Comparison of ENCODE assay signal across 9 mouse cellular contexts in genomic region chr16:49856661-49857060, GRCm38 (mm10). TPM values are rescaled to one million over a fixed set of nuclear protein-coding genes. Genes with fewer than 3 reads are reported as not detected.
DNase-seq lines count a peak whose midpoint lies in the region; ATAC-seq and TF ChIP-seq lines count a peak whose summit lies in the region.
"Had no signal": no experiment of that assay in that cellular context is flagged by ENCODE, and none has a peak within 500 bp of the region (broad histone marks: within the 10 kb centered on the region; RNA-seq: fewer than 3 reads in every experiment).

No protein-coding gene starts in this region.

- peak overlapping the region; percentile 99; the same call in 1 of the 2 replicates for H3K27ac ChIP-seq in kidney, embryonic 16.5 days (ENCODE audit: low read length)
- peak overlapping the region; percentile 98; the same call in 1 of the 2 replicates for H3K27ac ChIP-seq in hindbrain, embryonic 14.5 days
- peak overlapping the region; percentile 98 for H3K27ac ChIP-seq in midbrain, embryonic 15.5 days

- H3K4me2 ChIP-seq in kidney, embryonic 16.5 days (replicated peaks; ENCODE audit: low read depth, low read length): peak overlapping the region; percentile 56
- peak overlapping the region; percentile 82 for H3K4me2 ChIP-seq in hindbrain, embryonic 14.5 days (replicated peaks)
- H3K4me2 ChIP-seq in midbrain, embryonic 15.5 days: peak overlapping the region; percentile 57

- 22% methylated on average over 8 of the region's 8 CpGs for WGBS in kidney, embryonic 16.5 days
- 21% methylated on average over 8 of the region's 8 CpGs for WGBS in hindbrain, embryonic 14.5 days
- 18% methylated on average over 8 of the region's 8 CpGs for WGBS in midbrain, embryonic 15.5 days

- peaks cover 17% of the 10 kb centered on the region for H3K4me1 ChIP-seq in kidney, embryonic 16.5 days (ENCODE audit: insufficient read depth, low read length)
- peaks cover 27% of the 10 kb centered on the region for H3K4me1 ChIP-seq in hindbrain, embryonic 14.5 days (replicated peaks; ENCODE audit: control insufficient read depth, insufficient read depth, low read length)
- H3K4me1 ChIP-seq in midbrain, embryonic 15.5 days: peaks cover 8% of the 10 kb centered on the region; the same call in 1 of the 2 replicates

- no peaks in the 10 kb centered on the region for H3K9me3 ChIP-seq in kidney, embryonic 16.5 days (ENCODE audit: low read length)
- H3K9me3 ChIP-seq in hindbrain, embryonic 14.5 days (ENCODE audit: control insufficient read depth, low read length): no peaks in the 10 kb centered on the region
- H3K9me3 ChIP-seq in midbrain, embryonic 15.5 days: no peaks in the 10 kb centered on the region

- H3K27me3 ChIP-seq in kidney, embryonic 16.5 days (ENCODE audit: insufficient read depth, low read length): no peaks in the 10 kb centered on the region
- no peaks in the 10 kb centered on the region for H3K27me3 ChIP-seq in hindbrain, embryonic 14.5 days (ENCODE audit: control insufficient read depth, insufficient read depth, low read length)
- no peaks in the 10 kb centered on the region for H3K27me3 ChIP-seq in midbrain, embryonic 15.5 days (replicated peaks)

- H3K36me3 ChIP-seq in kidney, embryonic 16.5 days (ENCODE audit: insufficient read depth, low read length): no peaks in the 10 kb centered on the region
- no peaks in the 10 kb centered on the region for H3K36me3 ChIP-seq in hindbrain, embryonic 14.5 days (replicated peaks; ENCODE audit: control insufficient read depth, insufficient read depth)
- no peaks in the 10 kb centered on the region for H3K36me3 ChIP-seq in midbrain, embryonic 15.5 days (replicated peaks)

- H3K9ac ChIP-seq in kidney, embryonic 16.5 days (replicated peaks; ENCODE audit: low read length): peak overlapping the region; percentile 91
- peak overlapping the region; percentile 96 for H3K9ac ChIP-seq in hindbrain, embryonic 14.5 days
- H3K9ac ChIP-seq in midbrain, embryonic 15.5 days: peak overlapping the region; percentile 94

- no peak for TF ChIP-seq POLR2A in brain, embryonic 14.5 days (IDR thresholded peaks at IDR 0.05; ENCODE audit: borderline replicate concordance, extremely low read depth, insufficient read depth, insufficient read length, poor library complexity, severe bottlenecking)

- ATAC-seq in kidney, embryonic 16.5 days (ENCODE audit: low FRiP score, low TSS enrichment): no peak
- no peak for ATAC-seq in hindbrain, embryonic 14.5 days (ENCODE audit: low FRiP score)
- no peak for ATAC-seq in midbrain, embryonic 15.5 days (replicated peaks)

- TF ChIP-seq CTCF in brain, embryonic 14.5 days (IDR thresholded peaks at IDR 0.05; ENCODE audit: borderline replicate concordance, extremely low read depth, insufficient read depth, insufficient read length): no peak

- no peak for DNase-seq in kidney, postnatal 36 days
- DNase-seq in brain, embryonic 14.5 days (ENCODE audit: low read depth): peak; percentile 37
- no peak for DNase-seq in hindbrain, embryonic 14.5 days (ENCODE audit: low spot score)
- DNase-seq in cerebellum, adult 9-11 months: no peak
- no peak for DNase-seq in ovary, postnatal 14 days (ENCODE audit: low spot score)
- DNase-seq in adrenal gland, postnatal 4 days (ENCODE audit: low spot score in 2 of 2): no peak
- DNase-seq: kidney, postnatal 25 days had no signal

- H3K4me3 ChIP-seq in kidney, embryonic 16.5 days (ENCODE audit: low read length): peak overlapping the region; percentile 90
- peak overlapping the region; percentile 92 for H3K4me3 ChIP-seq in hindbrain, embryonic 14.5 days (replicated peaks; ENCODE audit: low read length)
- peak overlapping the region; percentile 95 for H3K4me3 ChIP-seq in midbrain, embryonic 15.5 days

RNA-seq across cellular contexts. Expression of gene Cd47, which starts 56.3 kb away (rescaled TPM):
- polyA plus RNA-seq in kidney, embryonic 16.5 days (2015; fragmentation: Nextera tagmentation; extraction: Ambion mirVana): 75.2 and 78.0 TPM in 2 replicates
- polyA plus RNA-seq in brain, embryonic 14.5 days (2012; rRNA removed): 49.4 and 58.5 TPM in 2 replicates
- polyA plus RNA-seq in hindbrain, embryonic 14.5 days (2014; fragmentation: Nextera tagmentation; extraction: Ambion mirVana): 152 and 167 TPM in 2 replicates
- 131 and 134 TPM in 2 replicates for polyA plus RNA-seq in midbrain, embryonic 15.5 days (2015; fragmentation: Nextera tagmentation; extraction: Ambion mirVana)
- total RNA-seq in adrenal gland, postnatal 4 days (2021): 100 to 1,000 TPM; 167 to 169 TPM
